Mouse (Mus musculus): ENCODE data around the gene Dmc1. TPM values are rescaled to one million over a fixed set of nuclear protein-coding genes. Genes with fewer than 3 reads are reported as not detected.

Dmc1 gene
- total RNA-seq, 2 experiments from 2014 or later = 0.59 to 0.87 TPM

DNA sequence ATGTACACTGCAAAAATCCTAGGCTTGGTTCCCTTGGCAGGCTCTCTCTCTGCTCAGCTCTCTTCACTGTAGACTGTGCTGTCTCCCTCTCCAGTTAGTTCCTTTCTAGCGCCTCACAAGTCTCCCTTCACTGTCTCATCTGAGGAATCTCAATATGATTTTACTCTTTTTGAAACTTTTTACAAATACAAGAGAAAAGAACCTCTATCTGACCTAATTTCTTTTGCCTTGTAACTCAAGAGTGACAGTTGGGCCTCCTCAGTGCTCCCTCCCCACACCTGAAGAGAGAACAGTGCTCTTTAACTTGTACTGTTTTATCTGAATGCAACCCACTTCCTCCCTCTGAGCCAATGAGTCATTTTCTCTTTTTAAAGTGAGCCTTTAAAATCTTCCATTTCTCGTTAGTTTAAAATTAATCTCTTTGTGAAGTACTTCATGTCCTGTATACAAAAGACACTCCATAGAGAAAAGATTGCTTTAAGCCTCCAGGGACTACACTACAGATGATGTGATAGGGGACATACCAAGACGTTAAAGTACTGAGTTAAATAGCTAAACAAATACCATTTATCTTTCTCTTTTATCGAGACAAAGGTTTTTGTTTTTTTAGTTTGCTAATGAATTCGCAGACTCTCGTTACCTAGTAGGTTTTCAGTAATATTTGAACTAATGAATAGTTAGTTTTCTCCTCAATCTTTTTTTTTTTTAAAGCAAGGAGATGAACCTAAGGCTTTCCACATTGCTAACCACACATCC lies 27.1 kb downstream of the Dmc1 start:
- peak; percentile 39 to 64 for DNase-seq (ENCODE audit: low spot score in 2 of 2)
- intact Hi-C loops (cut with DNase I) = no loop called here

DNA sequence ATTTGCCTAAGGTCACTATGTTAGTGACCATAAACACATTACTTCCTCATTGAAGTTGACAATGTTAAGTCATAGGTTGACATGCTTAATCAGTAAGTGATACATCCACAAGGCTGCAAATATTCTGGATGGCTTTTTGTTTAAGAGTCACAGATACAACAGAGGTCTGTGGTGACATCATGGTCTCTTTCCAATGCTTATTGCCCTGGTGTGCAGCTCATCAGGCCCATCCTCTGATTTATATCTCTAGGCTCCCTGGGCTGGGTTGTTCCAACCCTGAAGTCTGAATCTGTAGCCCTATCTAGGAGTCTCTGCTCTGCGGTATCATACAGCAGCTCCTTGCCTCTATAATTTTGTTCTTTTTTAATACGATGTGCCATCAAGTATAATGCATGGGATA lies 28.0 kb downstream of the Dmc1 start:
- intact Hi-C loops (cut with DNase I) = no loop called here
- no peak for DNase-seq (ENCODE audit: low spot score in 2 of 2)

GRCm38 (mm10) chr15:79575543-79576222 lies 29.2 kb downstream of the Dmc1 start:
- no peak for DNase-seq (ENCODE audit: low spot score in 2 of 2)
- intact Hi-C loops (cut with DNase I) = no loop called here

- intact Hi-C loops (cut with DNase I) = loop anchor here (5.0 kb wide), 1 partner anchor 45 kb away; the partner anchor contains the start of gene Dmc1
- peak; percentile 66 to 82 for DNase-seq (ENCODE audit: low spot score in 2 of 2)
Measured at GRCm38 (mm10) chr15:79562417-79562816, 42.5 kb downstream of the Dmc1 start.

GRCm38 (mm10) chr15:79559649-79560048 lies 45.3 kb downstream of the Dmc1 start:
- DNase-seq (ENCODE audit: low spot score in 2 of 2) = no peak
- intact Hi-C loops (cut with DNase I) = loop anchor here (5.0 kb wide), 1 partner anchor 48 kb away; the partner anchor contains the start of gene Dmc1

GRCm38 (mm10) chr15:79552566-79552965 lies 52.3 kb downstream of the Dmc1 start:
- intact Hi-C loops (cut with DNase I) = no loop called here
- DNase-seq (ENCODE audit: low spot score in 2 of 2) = no peak

- DNase-seq (ENCODE audit: low spot score in 2 of 2) = no peak
- intact Hi-C loops (cut with DNase I) = loop anchor here (5.0 kb wide), 1 partner anchor 59 kb away; the partner anchor contains the start of gene Dmc1
Measured at GRCm38 (mm10) chr15:79548226-79548625, 56.7 kb downstream of the Dmc1 start.

GRCm38 (mm10) chr15:79547289-79547820 lies 57.6 kb downstream of the Dmc1 start:
- no peak for DNase-seq (ENCODE audit: low spot score in 2 of 2)
- intact Hi-C loops (cut with DNase I) = loop anchor here (5.0 kb wide), 1 partner anchor 60 kb away; the partner anchor contains the start of gene Dmc1

DNA sequence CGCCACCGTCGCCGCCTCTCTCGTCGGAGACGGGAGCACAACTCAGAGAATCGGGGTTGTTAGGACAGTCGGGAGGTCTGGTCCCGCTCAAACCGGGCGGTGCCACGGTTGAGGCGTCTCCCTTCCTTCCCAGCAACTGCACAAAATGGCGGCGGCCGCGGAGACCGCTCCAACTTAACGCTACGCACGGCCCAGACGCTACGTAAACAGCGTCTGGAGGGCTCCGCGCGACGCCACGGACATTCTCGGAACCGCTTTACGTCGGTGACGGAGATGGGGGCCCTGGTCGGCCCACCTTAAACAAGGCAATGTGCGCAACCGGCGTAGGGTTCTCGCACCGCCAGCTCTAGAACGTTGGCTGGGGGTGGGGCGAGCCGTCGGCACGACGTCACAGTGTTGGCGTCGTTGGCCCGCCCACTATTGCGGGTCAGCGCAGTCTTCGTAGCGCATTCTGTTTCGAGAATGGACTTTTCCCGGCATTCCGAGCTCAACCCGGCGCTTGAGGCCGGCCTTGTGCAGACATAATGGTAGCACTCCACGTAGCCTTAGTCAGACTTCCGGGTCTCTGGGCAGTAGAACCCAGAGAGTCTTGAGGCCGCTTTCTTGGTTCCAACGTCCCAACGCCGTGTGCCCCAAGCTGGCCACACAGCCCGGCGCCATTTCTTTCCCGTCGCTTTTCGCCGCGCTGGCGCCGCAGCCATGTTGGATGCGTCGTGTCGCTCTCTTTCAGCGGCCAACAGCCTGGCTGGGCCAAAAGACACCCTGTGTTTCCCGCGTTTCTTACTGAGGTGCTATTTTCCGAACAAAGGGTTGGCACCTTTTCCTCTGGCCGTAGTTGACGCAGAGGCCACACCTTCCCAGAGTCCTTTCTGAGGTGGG lies 58.3 kb downstream of the Dmc1 start, which contains the start of gene Ddx17:
Ddx17 (minus strand) TSS at position 332 of the 879 bp plus-strand sequence.
- intact Hi-C loops (cut with DNase I) = loop anchor here (5.0 kb wide), 1 partner anchor 61 kb away; the partner anchor contains the start of gene Dmc1

GRCm38 (mm10) chr15:79545921-79546399 lies 58.9 kb downstream of the Dmc1 start:
- peak; percentile 50 to 62 for DNase-seq (ENCODE audit: low spot score in 2 of 2)
- intact Hi-C loops (cut with DNase I) = loop anchor here (5.0 kb wide), 1 partner anchor 61 kb away; the partner anchor contains the start of gene Dmc1

More for the DNA sequence above, 58.3 kb downstream of the Dmc1 start, which contains the start of gene Ddx17:
- peak; percentile 98 to 99 for DNase-seq (ENCODE audit: low spot score in 2 of 2)

DNA sequence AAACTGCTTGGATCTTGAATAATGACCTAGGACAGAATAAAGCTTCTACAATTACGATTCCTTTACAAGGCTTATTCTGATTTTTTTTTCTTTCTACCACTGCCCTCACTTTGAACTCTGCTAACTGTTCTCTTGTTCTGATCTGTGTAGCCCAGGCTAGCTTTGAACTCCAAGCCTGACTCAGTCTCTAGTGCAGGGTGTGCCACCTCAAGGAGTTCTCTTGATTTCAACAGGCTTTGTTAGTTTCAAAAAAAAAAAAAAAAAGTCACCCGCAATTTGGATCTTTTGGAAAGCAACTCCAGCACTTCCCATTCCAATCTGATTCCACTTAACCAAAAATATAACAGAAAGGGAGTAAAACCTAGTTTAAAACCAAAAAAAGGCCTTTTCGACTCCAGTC lies 59.4 kb downstream of the Dmc1 start:
- no peak for DNase-seq (ENCODE audit: low spot score in 2 of 2)
- intact Hi-C loops (cut with DNase I) = loop anchor here (5.0 kb wide), 1 partner anchor 62 kb away; the partner anchor contains the start of gene Dmc1

GRCm38 (mm10) chr15:79543968-79544367 lies 60.9 kb downstream of the Dmc1 start:
- DNase-seq (ENCODE audit: low spot score in 2 of 2) = no peak
- intact Hi-C loops (cut with DNase I) = no loop called here

DNA sequence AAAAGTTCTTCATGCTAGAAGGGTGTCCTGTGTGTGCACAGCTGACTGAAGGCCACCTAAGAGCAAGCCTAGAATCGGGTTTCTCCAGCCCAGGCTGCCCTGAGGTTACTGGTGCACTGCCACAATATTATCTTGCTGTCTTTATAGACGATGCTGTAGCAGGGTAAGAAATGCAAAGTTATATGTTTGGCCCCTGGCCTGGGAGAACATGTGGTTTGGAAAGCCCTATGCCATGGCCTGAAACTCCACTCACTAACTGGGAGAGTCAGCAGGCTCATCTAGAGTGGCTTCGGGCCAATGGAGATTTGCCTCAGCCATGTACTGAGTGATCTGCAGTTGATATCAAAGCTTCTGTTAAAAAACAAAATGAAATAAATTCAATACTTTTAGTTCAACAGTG lies 71.1 kb downstream of the Dmc1 start:
- intact Hi-C loops (cut with DNase I) = no loop called here
- DNase-seq (ENCODE audit: low spot score in 2 of 2) = no peak

- intact Hi-C loops (cut with DNase I) = no loop called here
- DNase-seq (ENCODE audit: low spot score in 2 of 2) = no peak
Measured at GRCm38 (mm10) chr15:79529935-79530334, 75.0 kb downstream of the Dmc1 start.

DNA sequence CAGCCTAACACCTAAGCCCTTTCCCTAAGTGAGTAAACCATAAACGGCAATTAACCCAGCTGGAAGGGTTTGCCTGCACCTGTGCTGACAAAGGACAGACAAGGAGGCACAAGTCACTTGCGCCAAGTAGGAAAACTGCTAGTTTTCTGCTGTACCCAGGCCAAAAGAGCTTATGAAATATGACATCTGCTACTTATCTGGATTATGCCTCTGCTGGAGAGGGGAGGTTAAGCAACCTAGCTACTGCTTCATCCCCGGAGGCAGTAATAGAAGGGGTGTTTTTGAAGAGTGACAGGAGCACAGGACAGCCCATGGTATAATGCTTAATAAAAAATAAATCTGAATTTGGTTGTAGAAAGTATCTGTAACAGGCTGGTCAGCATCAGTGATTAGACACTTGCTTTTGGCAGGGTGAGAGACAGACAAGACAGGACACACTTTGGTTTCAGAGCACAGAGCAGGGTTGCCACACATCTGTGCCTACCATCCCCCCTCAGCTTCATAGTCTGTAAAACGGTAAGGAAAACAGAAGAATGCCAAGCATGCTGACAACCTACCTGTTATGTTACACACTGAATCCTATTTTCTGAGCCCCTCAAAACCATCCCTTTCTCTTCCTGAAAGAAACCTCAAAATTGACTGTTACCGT lies 76.8 kb downstream of the Dmc1 start:
- no peak for DNase-seq (ENCODE audit: low spot score in 2 of 2)
- intact Hi-C loops (cut with DNase I) = no loop called here

GRCm38 (mm10) chr15:79527192-79527591 lies 77.7 kb downstream of the Dmc1 start:
- DNase-seq (ENCODE audit: low spot score in 2 of 2) = no peak
- intact Hi-C loops (cut with DNase I) = no loop called here

DNA sequence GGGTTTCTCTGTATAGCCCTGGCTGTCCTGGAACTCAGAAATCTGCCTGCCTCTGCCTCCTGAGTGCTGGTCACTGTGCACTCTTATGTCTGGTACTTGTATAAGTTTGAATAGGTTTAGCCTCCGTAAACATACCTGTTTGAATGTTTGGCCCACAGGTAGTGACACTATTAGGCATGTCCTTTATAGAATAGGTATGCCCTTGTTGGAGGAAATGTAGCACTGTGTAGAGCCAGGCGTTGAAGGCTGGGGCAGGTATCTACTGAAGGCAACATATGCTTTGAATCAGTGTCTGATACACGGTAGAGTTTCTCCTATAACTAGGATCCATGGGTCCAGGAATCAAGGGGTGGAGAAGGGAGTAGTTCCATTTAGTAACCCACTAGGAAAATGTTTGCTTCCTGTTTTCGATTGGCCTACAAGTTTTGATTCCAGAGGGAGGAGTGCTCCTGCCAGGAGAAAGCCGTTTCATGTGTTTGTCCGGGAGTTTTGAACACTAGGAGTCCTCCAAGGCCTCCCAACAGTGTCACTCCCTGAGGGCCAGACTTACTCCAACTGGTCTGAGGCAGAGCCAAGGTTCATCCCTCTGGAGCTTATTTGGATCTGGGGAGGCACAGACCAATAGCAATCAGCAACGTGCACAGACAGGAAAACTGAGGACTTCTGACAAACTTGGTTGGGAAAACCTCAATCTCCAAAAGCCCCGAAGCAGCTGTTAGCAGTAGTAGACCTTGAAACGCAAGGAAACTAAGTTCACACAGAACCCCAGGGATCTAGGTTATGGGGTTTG lies 78.7 kb downstream of the Dmc1 start:
- no peak for DNase-seq (ENCODE audit: low spot score in 2 of 2)
- intact Hi-C loops (cut with DNase I) = no loop called here

DNA sequence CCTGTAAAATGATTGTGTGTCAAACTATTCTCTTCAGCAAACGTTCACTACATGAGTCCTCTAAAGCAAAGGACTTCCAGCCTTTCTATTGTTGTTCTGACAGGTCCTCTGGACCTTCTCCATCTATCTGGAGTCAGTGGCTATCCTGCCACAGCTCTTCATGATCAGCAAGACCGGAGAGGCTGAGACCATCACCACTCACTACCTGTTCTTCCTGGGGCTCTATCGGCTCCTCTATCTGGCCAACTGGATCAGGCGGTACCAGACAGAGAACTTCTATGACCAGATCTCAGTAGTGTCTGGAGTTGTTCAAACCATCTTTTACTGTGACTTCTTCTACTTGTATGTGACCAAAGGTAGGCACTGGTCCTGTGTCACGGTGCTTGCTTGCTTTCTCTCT lies 79.3 kb downstream of the Dmc1 start:
- no peak for DNase-seq (ENCODE audit: low spot score in 2 of 2)
- intact Hi-C loops (cut with DNase I) = no loop called here
